ENCODE assay signal across 23 mouse cellular contexts in the genomic region with DNA sequence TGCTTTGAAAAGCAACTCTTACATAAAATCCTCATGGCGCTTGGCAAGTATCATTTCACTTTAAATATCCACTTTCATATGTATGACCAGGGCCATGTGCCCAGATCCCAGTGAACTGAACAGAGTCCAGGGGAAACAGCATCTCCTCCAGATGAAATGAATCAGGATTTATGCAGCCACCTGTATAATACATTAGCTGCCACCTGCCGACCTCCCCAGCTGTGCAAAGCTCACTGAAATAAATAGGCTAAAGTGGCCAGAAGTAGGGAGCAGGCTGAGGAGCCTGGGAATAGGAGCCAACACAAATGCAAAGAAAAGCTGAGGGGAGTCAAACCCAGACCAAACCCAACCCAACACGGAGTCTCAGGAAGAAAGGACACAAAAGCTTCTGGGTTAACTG.
DNase-seq lines count a peak whose midpoint lies in the region; ATAC-seq lines count a peak whose summit lies in the region.
"Had no signal": no experiment of that assay in that cellular context is flagged by ENCODE, and none has a peak within 500 bp of the region (broad histone marks: within the 10 kb centered on the region; RNA-seq: fewer than 3 reads in every experiment).

No protein-coding gene starts in this region.

- H3K9me3 ChIP-seq in kidney, embryonic 16.5 days (ENCODE audit: low read length): no peaks in the 10 kb centered on the region
- H3K9me3 ChIP-seq in limb, embryonic 13.5 days: no peaks in the 10 kb centered on the region
- H3K9me3 ChIP-seq in intestine, embryonic 16.5 days (ENCODE audit: control insufficient read depth, low read length): no peaks in the 10 kb centered on the region
- H3K9me3 ChIP-seq: embryonic facial prominence, embryonic 15.5 days; forebrain, embryonic 10.5 days; forebrain, embryonic 15.5 days; heart, embryonic 15.5 days; hindbrain, embryonic 13.5 days had no signal

- no peaks in the 10 kb centered on the region for H3K27me3 ChIP-seq in kidney, embryonic 16.5 days (ENCODE audit: insufficient read depth, low read length)
- H3K27me3 ChIP-seq in limb, embryonic 13.5 days: no peaks in the 10 kb centered on the region
- H3K27me3 ChIP-seq in intestine, embryonic 16.5 days (replicated peaks; ENCODE audit: control insufficient read depth, insufficient read depth, low read length): no peaks in the 10 kb centered on the region
- H3K27me3 ChIP-seq: embryonic facial prominence, embryonic 15.5 days; forebrain, embryonic 15.5 days; heart, embryonic 15.5 days; hindbrain, embryonic 13.5 days had no signal

- 37% methylated on average over 3 of the region's 3 CpGs for WGBS in kidney, embryonic 16.5 days
- WGBS in limb, embryonic 13.5 days: 35% methylated on average over 3 of the region's 3 CpGs
- 68% methylated on average over 3 of the region's 3 CpGs for WGBS in intestine, embryonic 16.5 days

- no peak overlapping the region for H3K4me2 ChIP-seq in kidney, embryonic 16.5 days (replicated peaks; ENCODE audit: low read depth, low read length)
- H3K4me2 ChIP-seq in limb, embryonic 13.5 days (replicated peaks): no peak overlapping the region
- H3K4me2 ChIP-seq in intestine, embryonic 16.5 days (ENCODE audit: low read depth, low read length): no peak overlapping the region
- H3K4me2 ChIP-seq: embryonic facial prominence, embryonic 15.5 days; forebrain, embryonic 15.5 days; heart, embryonic 11.5 days; heart, embryonic 15.5 days; hindbrain, embryonic 13.5 days had no signal

- ATAC-seq in kidney, embryonic 16.5 days (ENCODE audit: low FRiP score, low TSS enrichment): peak; percentile 39; the same call in 1 of the 2 replicates
- peak; percentile 57; the same call in 1 of the 2 replicates for ATAC-seq in limb, embryonic 13.5 days (ENCODE audit: low FRiP score, low read depth)
- ATAC-seq in intestine, embryonic 16.5 days: no peak
- ATAC-seq: forebrain, embryonic 15.5 days had no signal

- DNase-seq in embryo, embryonic 11 days: peak; percentile 13
- no peak for DNase-seq in embryo, embryonic 10 days (ENCODE audit: low spot score)
- no peak for DNase-seq in kidney, postnatal 36 days
- DNase-seq in forelimb bud, embryonic 11.5 days (ENCODE audit: low read depth, low spot score): peak; percentile 62
- no peak for DNase-seq in right cerebral cortex, postnatal 14 days
- DNase-seq: adrenal gland, postnatal 25 days; B cell, adult 2 months; cerebellum, adult 18-20 months; cerebellum, adult 9-11 months; cerebellum, postnatal 36 days; gastrocnemius, postnatal 14 days; heart, adult 2 months; heart, postnatal 14 days had no signal

- H3K4me3 ChIP-seq in kidney, embryonic 16.5 days (ENCODE audit: low read length): no peak overlapping the region
- H3K4me3 ChIP-seq in limb, embryonic 13.5 days: no peak overlapping the region
- H3K4me3 ChIP-seq in intestine, embryonic 16.5 days (ENCODE audit: low read length): no peak overlapping the region
- H3K4me3 ChIP-seq: embryonic facial prominence, embryonic 15.5 days; erythroblast, embryonic 14.5 days; forebrain, embryonic 10.5 days; forebrain, embryonic 15.5 days; heart, adult 2 months; heart, embryonic 15.5 days; hindbrain, embryonic 13.5 days had no signal

- no peaks in the 10 kb centered on the region for H3K36me3 ChIP-seq in kidney, embryonic 16.5 days (ENCODE audit: insufficient read depth, low read length)
- no peaks in the 10 kb centered on the region for H3K36me3 ChIP-seq in limb, embryonic 13.5 days
- no peaks in the 10 kb centered on the region for H3K36me3 ChIP-seq in intestine, embryonic 16.5 days (ENCODE audit: control insufficient read depth, insufficient read depth, low read length)
- H3K36me3 ChIP-seq: embryonic facial prominence, embryonic 15.5 days; forebrain, embryonic 10.5 days; forebrain, embryonic 15.5 days; heart, embryonic 15.5 days; hindbrain, embryonic 13.5 days had no signal

- no peak overlapping the region for H3K9ac ChIP-seq in kidney, embryonic 16.5 days (replicated peaks; ENCODE audit: low read length)
- no peak overlapping the region for H3K9ac ChIP-seq in limb, embryonic 13.5 days
- no peak overlapping the region for H3K9ac ChIP-seq in intestine, embryonic 16.5 days (ENCODE audit: low read depth, low read length)
- H3K9ac ChIP-seq: embryonic facial prominence, embryonic 15.5 days; forebrain, embryonic 15.5 days; heart, embryonic 15.5 days; hindbrain, embryonic 13.5 days had no signal

- peaks cover 10% of the 10 kb centered on the region; the same call in 1 of the 2 replicates for H3K4me1 ChIP-seq in kidney, embryonic 16.5 days (ENCODE audit: insufficient read depth, low read length)
- peaks cover 5% of the 10 kb centered on the region; the same call in 1 of the 2 replicates for H3K4me1 ChIP-seq in limb, embryonic 13.5 days
- no peaks in the 10 kb centered on the region for H3K4me1 ChIP-seq in intestine, embryonic 16.5 days (ENCODE audit: control insufficient read depth, insufficient read depth, low read length)
- H3K4me1 ChIP-seq: embryonic facial prominence, embryonic 15.5 days; forebrain, embryonic 15.5 days; heart, embryonic 15.5 days had no signal

- 0 out of 2 replicates have a peak overlapping the region, but pooled peaks have one; percentile 7 for H3K27ac ChIP-seq in kidney, embryonic 16.5 days (ENCODE audit: low read length)
- no peak overlapping the region for H3K27ac ChIP-seq in limb, embryonic 13.5 days
- H3K27ac ChIP-seq in intestine, embryonic 16.5 days (ENCODE audit: low read length): no peak overlapping the region
- H3K27ac ChIP-seq: embryonic facial prominence, embryonic 15.5 days; forebrain, embryonic 10.5 days; forebrain, embryonic 15.5 days; heart, adult 2 months; heart, embryonic 15.5 days; hindbrain, embryonic 13.5 days had no signal

Comparison
In these comparisons a context has a peak if more than half of its experiments do, and no peak if none do; other contexts are left out.
1. DNase-seq: peak in embryo, embryonic 11 days (single experiment) and forelimb bud, embryonic 11.5 days (single experiment); none in embryo, embryonic 10 days (single experiment), kidney, postnatal 36 days (0 of 2) and right cerebral cortex, postnatal 14 days (single experiment).